Mouse (Mus musculus) bone marrow, adult 2 months (tissue): ENCODE measurements around the gene Insrr.

Experiments
- CTCF ChIP-seq: fragments of 200-500 bp; IDR thresholded peaks from 2 replicates; pipeline ENCODE4 v1.5.1; 2011; ENCODE audit warnings: low read length, control low read depth; ENCODE audit not compliant: control insufficient read depth, insufficient read depth
- POLR2A ChIP-seq: fragments of 200-500 bp; IDR thresholded peaks from 2 replicates; pipeline ENCODE4 v1.6.1; 2011; ENCODE audit warnings: low read depth, mild to moderate bottlenecking, control low read depth, low read length, borderline replicate concordance; ENCODE audit not compliant: control insufficient read depth

- no peak for TF ChIP-seq CTCF
- no peak for TF ChIP-seq POLR2A
Observed at GRCm38 (mm10) chr3:87846186-87846585, 49.4 kb downstream of the Insrr start.
